Mouse (Mus musculus) natural killer cell, adult 2 months (primary cell): Measurements from ENCODE around the gene Olfr1158.
"Not testable (repeated sequence)": the region's sequence is repeated elsewhere in the genome, so short reads cannot be mapped to it uniquely, and the experiment has no call there.

Experiments
- DNase-seq, 2 experiments: peaks; one replicate each; pipeline ENCODE4 v3.0.0; 2022; ENCODE audit warnings: low spot score in 2 of 2

Gene Olfr1158

DNA sequence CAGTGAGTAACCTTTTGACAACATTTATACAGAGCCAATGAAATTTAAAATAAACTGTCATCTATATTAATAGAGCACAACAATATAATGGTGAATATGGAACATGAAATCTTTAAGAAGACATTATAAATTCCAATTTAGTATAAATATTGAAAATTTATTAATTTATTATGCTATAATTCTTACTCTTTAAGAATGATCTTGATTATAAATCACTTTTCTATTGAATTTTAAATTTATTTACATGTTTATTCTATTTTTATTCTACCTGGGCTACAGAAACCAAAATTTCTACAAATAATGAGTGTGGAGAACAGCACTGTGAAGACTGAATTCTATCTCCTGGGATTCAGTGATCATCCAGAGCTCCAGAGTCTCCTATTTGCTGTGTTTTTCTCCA, at the start of gene Olfr1158:
Gene Olfr1158, plus strand, starts transcription at position 301 of the 400 bp plus-strand sequence.
- no peak for DNase-seq

DNA sequence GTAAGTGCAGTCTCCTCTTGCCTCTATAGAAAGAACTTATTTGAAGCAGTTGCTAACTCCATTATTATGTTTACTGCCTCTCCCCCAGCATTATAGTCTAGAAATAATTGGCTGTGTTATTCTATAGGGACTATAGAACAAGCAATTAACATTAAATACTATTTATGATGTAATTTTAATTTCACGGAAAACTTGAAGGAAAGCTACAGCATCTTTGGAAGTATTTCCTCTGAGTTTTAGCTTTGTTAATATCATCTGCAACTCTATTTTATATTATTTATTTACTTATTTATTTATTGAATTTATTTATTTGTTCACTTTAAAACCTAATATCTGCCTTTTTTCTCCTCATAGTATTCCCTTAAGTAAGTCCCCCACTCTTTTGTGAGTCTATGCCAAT, 44.9 kb upstream of the Olfr1158 start, which contains the start of gene Olfr1155:
Gene Olfr1155, minus strand, starts transcription at position 101 of the 400 bp plus-strand sequence.
- no peak for DNase-seq

DNA sequence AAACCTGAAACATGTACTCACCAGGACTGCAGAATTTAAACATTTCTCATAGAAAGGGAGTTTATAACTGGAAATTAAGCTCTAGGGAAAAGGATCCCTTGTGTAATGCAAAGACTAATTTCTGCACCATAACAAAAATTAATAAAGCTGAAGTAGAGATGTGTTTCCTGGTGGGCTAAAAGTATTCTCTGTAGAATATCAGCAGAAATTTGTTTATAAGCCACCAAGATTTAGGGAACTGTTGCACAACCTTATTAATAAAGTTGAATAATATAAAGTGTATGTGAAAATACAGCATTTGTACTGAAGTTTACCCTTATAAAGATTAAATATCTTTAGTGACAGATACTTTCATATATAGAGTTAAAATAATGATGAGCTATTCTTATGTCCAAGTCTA, 36.9 kb upstream of the Olfr1158 start, which contains the start of gene Olfr1156:
Gene Olfr1156, minus strand, starts transcription at position 101 of the 400 bp plus-strand sequence.
- DNase-seq, result no peak

GRCm38 (mm10) chr2:87968199-87968598, 21.7 kb upstream of the Olfr1158 start, which contains the start of gene Olfr1157:
Olfr1157 (minus strand) TSS chr2:87968299.
- DNase-seq, result no peak

GRCm38 (mm10) chr2:87974563-87974962, 15.3 kb upstream of the Olfr1158 start, which contains the start of gene Olfr74:
Olfr74 (minus strand) TSS chr2:87974663.
- no peak for DNase-seq

DNA sequence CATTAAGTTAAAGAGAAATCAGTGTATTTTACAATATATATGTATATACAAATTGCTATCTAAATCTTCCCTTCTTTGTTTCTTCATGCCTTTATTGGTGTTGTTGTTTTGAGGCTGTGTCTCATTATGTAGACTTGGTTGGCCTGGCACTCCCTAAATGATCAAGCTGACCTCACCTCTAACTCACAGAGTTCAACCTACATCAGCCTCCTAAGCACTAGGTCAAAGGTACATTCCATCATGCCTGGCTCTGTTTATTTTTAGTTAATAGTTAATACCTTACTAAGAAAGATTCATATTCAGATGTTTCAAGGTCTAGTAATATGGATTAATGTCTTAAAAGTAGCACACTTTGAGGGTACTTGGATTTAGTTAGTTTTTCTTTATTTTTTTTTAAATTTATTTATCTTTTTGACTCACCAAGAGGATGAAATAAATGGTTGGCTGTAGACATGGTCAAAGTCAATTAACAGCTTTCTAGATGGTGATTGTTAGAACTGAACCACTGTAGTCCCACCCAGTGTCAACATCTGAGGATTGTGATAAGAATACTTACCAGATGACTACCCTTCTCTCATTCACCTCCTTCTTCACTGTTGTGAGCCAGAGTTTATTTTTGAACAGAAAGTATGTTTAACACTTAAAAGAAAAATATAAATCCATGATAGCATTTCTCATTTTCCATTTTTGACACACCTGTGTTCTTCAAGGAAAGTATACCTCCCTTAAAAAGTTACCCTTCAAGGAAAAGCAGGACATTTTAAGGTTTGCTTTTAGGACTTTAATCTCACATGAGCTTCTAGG, 17.8 kb downstream of the Olfr1158 start, which contains the start of gene Olfr1160:
Gene Olfr1160, minus strand, starts transcription at position 754 of the 804 bp plus-strand sequence.
- DNase-seq, result no peak

- DNase-seq, result not testable (repeated sequence)
These were observed 32.6 kb downstream of the Olfr1158 start, which contains the start of gene Olfr1161 for GRCm38 (mm10) chr2:88022474-88022873. Olfr1161 (plus strand) TSS chr2:88022774.

DNA sequence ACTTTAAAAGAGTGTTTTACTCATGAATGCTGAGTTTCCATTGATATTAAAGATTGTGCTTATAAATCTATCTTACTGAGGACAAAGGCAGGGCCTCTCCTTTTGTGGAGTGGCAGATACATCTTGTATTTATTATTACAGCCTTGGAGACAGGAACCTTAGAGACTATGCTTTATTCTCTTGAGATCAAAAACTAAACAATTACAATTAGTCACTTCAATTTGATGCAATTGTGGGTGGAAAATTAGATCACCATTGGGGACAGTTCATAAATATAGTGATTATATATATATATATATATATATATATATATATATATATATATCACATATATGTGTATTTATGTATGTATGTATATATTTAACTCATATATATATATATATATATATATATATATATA, 47.7 kb downstream of the Olfr1158 start, which contains the start of gene Olfr73:
Gene Olfr73, minus strand, starts transcription at position 101 of the 400 bp plus-strand sequence.
- DNase-seq, result no peak
